Mouse (Mus musculus) embryonic facial prominence, embryonic 14.5 days (tissue): Measurements from ENCODE around the gene Ltb4r1. TPM values are rescaled to one million over a fixed set of nuclear protein-coding genes. Genes with fewer than 3 reads are reported as not detected.
A peak's percentile ranks its signal among the peaks of the same experiment; 100 is the strongest.

ENCODE experiments used
- ATAC-seq: fragments of 200-750 bp; cut with Nextera tagmentation; 2 replicates; pipeline ENCODE4 v1.8.0; 2017; ENCODE audit warnings: low read depth, moderate number of reproducible peaks, moderate TSS enrichment
- DNase-seq: peaks from one replicate; pipeline ENCODE4 v3.0.0-alpha.2; 2015; ENCODE audit warnings: low spot score
- H3K27ac ChIP-seq: fragments of 300-500 bp; sonication (generic); replicated peaks from 2 replicates; pipeline ENCODE4 v1.5.1; 2014; ENCODE audit warnings: low read depth, mild to moderate bottlenecking, low read length, moderate library complexity
- H3K27me3 ChIP-seq: fragments of 300-500 bp; sonication (generic); replicated peaks from 2 replicates; pipeline ENCODE4 v1.6.1; 2014; ENCODE audit warnings: low read length; ENCODE audit not compliant: control insufficient read depth, insufficient read depth
- H3K36me3 ChIP-seq: fragments of 300-500 bp; sonication (generic); 2 replicates; pipeline ENCODE4 v1.6.1; 2014; ENCODE audit warnings: low read length, mixed read lengths; ENCODE audit not compliant: control insufficient read depth, insufficient read depth
- H3K4me1 ChIP-seq: fragments of 300-500 bp; sonication (generic); 2 replicates; pipeline ENCODE4 v1.6.1; 2014; ENCODE audit warnings: antibody characterized with exemption, low read length; ENCODE audit not compliant: control insufficient read depth, insufficient read depth
- H3K4me2 ChIP-seq: fragments of 300-500 bp; sonication (generic); 2 replicates; pipeline ENCODE4 v1.6.1; 2014; ENCODE audit warnings: low read depth, mild to moderate bottlenecking, low read length, moderate library complexity, mixed read lengths
- H3K4me3 ChIP-seq: fragments of 300-500 bp; sonication (generic); 2 replicates; pipeline ENCODE4 v1.5.1; 2014; ENCODE audit warnings: low read depth, mild to moderate bottlenecking, low read length
- H3K9ac ChIP-seq: fragments of 300-500 bp; sonication (generic); 2 replicates; pipeline ENCODE4 v1.6.1; 2014; ENCODE audit warnings: low read depth, mild to moderate bottlenecking, low read length, moderate library complexity, mixed read lengths
- H3K9me3 ChIP-seq: fragments of 300-500 bp; sonication (generic); 2 replicates; pipeline ENCODE4 v1.6.1; 2016; ENCODE audit warnings: low read length; ENCODE audit not compliant: control insufficient read depth
- WGBS: fragments of 180-500 bp; shearing (Covaris S2); extraction: QIAGEN DNeasy Blood & Tissue Kit; methylation state at CpG from one replicate; pipeline ENCODE4 v1.1.7; 2014; 5-methylcytosine and 5-hydroxymethylcytosine counted together
- polyA plus RNA-seq: library from polyadenylated mRNA; unstranded; fragments of >200 nt; fragmentation: Nextera tagmentation; extraction: Ambion mirVana; gene quantifications from 2 replicates; pipeline ENCODE4 v1.2.1, GENCODE M21; 2014

Ltb4r1 gene
- polyA plus RNA-seq, result 0.24 and 0.56 TPM in 2 replicates

- no peak within 1 kb of the TSS for H3K9ac ChIP-seq
- no peak within 1 kb of the TSS for H3K4me3 ChIP-seq
- no peaks in the 10 kb centered on the region for H3K9me3 ChIP-seq
- peaks cover 9% of the 10 kb centered on the region; the same call in 1 of the 2 replicates for H3K4me1 ChIP-seq
- H3K4me2 ChIP-seq, result no peak within 1 kb of the TSS
- H3K36me3 ChIP-seq, result no peaks in the 10 kb centered on the region; the same call in 1 of the 2 replicates
- H3K27ac ChIP-seq, result no peak within 1 kb of the TSS
- DNase-seq (no peak), ATAC-seq (no peak)
- WGBS, result 74% methylated on average over 4 of the region's 4 CpGs
- peaks cover 43% of the 10 kb centered on the region for H3K27me3 ChIP-seq
Observed at GRCm38 (mm10) chr14:55765696-55766095, at the start of gene Ltb4r1. Ltb4r1 (plus strand) TSS chr14:55765962.

GRCm38 (mm10) chr14:55716271-55716670, 49.5 kb upstream of the Ltb4r1 start:
- Histone ChIP-seq H3K36me3 (peaks cover 34% of the 10 kb centered on the region), H3K9ac (no peak overlapping the region), H3K4me2 (no peak overlapping the region), H3K4me3 (no peak overlapping the region), H3K27me3 (peaks cover 15% of the 10 kb centered on the region), H3K27ac (no peak overlapping the region), H3K9me3 (no peaks in the 10 kb centered on the region), H3K4me1 (peaks cover 2% of the 10 kb centered on the region; the same call in 1 of the 2 replicates)
- ATAC-seq (no peak), DNase-seq (no peak)
- 84% methylated on average over 6 of the region's 6 CpGs for WGBS

GRCm38 (mm10) chr14:55716884-55717283, 48.9 kb upstream of the Ltb4r1 start:
- Histone ChIP-seq H3K36me3 (peaks cover 34% of the 10 kb centered on the region), H3K4me2 (no peak overlapping the region), H3K9ac (no peak overlapping the region), H3K27ac (no peak overlapping the region), H3K4me3 (no peak overlapping the region), H3K27me3 (peaks cover 15% of the 10 kb centered on the region), H3K4me1 (peaks cover 3% of the 10 kb centered on the region; the same call in 1 of the 2 replicates), H3K9me3 (no peaks in the 10 kb centered on the region)
- ATAC-seq (no peak), DNase-seq (no peak)
- WGBS, result 47% methylated on average over 8 of the region's 8 CpGs

GRCm38 (mm10) chr14:55719737-55720136, 46.0 kb upstream of the Ltb4r1 start:
- Histone ChIP-seq H3K27me3 (no peaks in the 10 kb centered on the region), H3K4me2 (no peak overlapping the region), H3K4me1 (0 out of 2 replicates have a peak, but pooled peaks cover 3% of the 10 kb centered on the region), H3K9ac (no peak overlapping the region), H3K4me3 (no peak overlapping the region), H3K9me3 (no peaks in the 10 kb centered on the region), H3K36me3 (peaks cover 34% of the 10 kb centered on the region), H3K27ac (no peak overlapping the region)
- WGBS, result 85% methylated on average over 6 of the region's 6 CpGs
- ATAC-seq, result no peak
- DNase-seq, result no peak

- Histone ChIP-seq H3K4me1 (0 out of 2 replicates have a peak, but pooled peaks cover 3% of the 10 kb centered on the region), H3K9me3 (no peaks in the 10 kb centered on the region), H3K9ac (no peak overlapping the region), H3K27me3 (no peaks in the 10 kb centered on the region), H3K4me3 (no peak overlapping the region), H3K4me2 (0 out of 2 replicates have a peak overlapping the region, but pooled peaks have one; percentile 62), H3K36me3 (peaks cover 34% of the 10 kb centered on the region), H3K27ac (no peak overlapping the region)
- WGBS, result 92% methylated on average over 11 of the region's 12 CpGs
- no peak for ATAC-seq
- DNase-seq, result no peak
Observed at GRCm38 (mm10) chr14:55720666-55721065, 45.1 kb upstream of the Ltb4r1 start.

GRCm38 (mm10) chr14:55721076-55721475, 44.7 kb upstream of the Ltb4r1 start:
- H3K27ac ChIP-seq, result no peak overlapping the region
- no peaks in the 10 kb centered on the region for H3K27me3 ChIP-seq
- peaks cover 32% of the 10 kb centered on the region for H3K36me3 ChIP-seq
- 0 out of 2 replicates have a peak, but pooled peaks cover 3% of the 10 kb centered on the region for H3K4me1 ChIP-seq
- H3K9ac ChIP-seq, result peak overlapping the region; percentile 80; the same call in 1 of the 2 replicates
- no peak for ATAC-seq
- WGBS, result 81% methylated on average over 6 of the region's 6 CpGs
- H3K4me2 ChIP-seq, result peak overlapping the region; percentile 62
- H3K9me3 ChIP-seq, result no peaks in the 10 kb centered on the region
- no peak for DNase-seq
- peak overlapping the region; percentile 84 for H3K4me3 ChIP-seq

- Histone ChIP-seq H3K27me3 (no peaks in the 10 kb centered on the region), H3K4me2 (peak within 1 kb of the TSS; percentile 62), H3K36me3 (peaks cover 24% of the 10 kb centered on the region), H3K27ac (peak within 1 kb of the TSS; percentile 79), H3K9ac (peak within 1 kb of the TSS; percentile 80), H3K4me3 (peak within 1 kb of the TSS; percentile 84), H3K4me1 (0 out of 2 replicates have a peak, but pooled peaks cover 3% of the 10 kb centered on the region), H3K9me3 (no peaks in the 10 kb centered on the region)
- ATAC-seq, result peak; percentile 98
- DNase-seq, result peak; percentile 97
- WGBS, result under 1% methylated on average over 31 of the region's 50 CpGs
Observed at GRCm38 (mm10) chr14:55721700-55722437, 43.9 kb upstream of the Ltb4r1 start, which contains the start of gene Rabggta. Rabggta (minus strand) TSS chr14:55722263.

- Histone ChIP-seq H3K4me2 (peak overlapping the region; percentile 62), H3K36me3 (peaks cover 20% of the 10 kb centered on the region; the same call in 1 of the 2 replicates), H3K4me3 (peak overlapping the region; percentile 84), H3K4me1 (0 out of 2 replicates have a peak, but pooled peaks cover 3% of the 10 kb centered on the region), H3K27me3 (no peaks in the 10 kb centered on the region), H3K9me3 (no peaks in the 10 kb centered on the region), H3K9ac (peak overlapping the region; percentile 80), H3K27ac (peak overlapping the region; percentile 79; the same call in 1 of the 2 replicates)
- ATAC-seq (no peak), DNase-seq (no peak)
- WGBS, result 48% methylated on average over 8 of the region's 8 CpGs
Observed at GRCm38 (mm10) chr14:55722438-55722945, 43.3 kb upstream of the Ltb4r1 start.
